Comparison of ENCODE assay signal across 16 mouse cellular contexts in the genomic region with DNA sequence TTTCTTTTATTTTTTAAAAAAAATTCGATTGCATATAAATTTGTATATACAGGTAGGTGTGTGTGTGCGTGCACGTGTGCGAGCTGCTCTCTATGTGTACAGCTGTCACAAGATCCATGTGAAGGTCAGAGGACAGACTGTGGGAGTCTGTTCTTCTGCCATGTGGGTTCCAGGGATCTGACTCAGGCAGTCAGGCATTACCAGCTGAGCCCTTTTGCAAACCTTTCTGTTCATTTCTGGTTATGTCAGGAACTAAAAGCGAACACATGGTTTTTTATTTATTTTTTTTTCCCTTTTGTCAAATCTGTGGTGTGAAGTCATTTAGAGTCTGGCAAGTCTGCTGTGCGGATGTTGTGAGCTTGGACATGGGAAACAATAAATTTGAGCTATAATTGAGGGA. TPM values are rescaled to one million over a fixed set of nuclear protein-coding genes. Genes with fewer than 3 reads are reported as not detected.
"Had no signal": no experiment of that assay in that cellular context is flagged by ENCODE, and none has a peak within 500 bp of the region (broad histone marks: within the 10 kb centered on the region; RNA-seq: fewer than 3 reads in every experiment).

No protein-coding gene starts in this region.

- DNase-seq: kidney, adult 8-10 months; kidney, postnatal 10 days; kidney, postnatal 36 days; left cerebral cortex, postnatal 4 days; liver, embryonic 13.5 days; lung, adult 2 months; lung, postnatal 14 days; lung, postnatal 4 days; midbrain, embryonic 14.5 days; thymus, adult 2 months; thymus, postnatal 14 days; thymus, postnatal 4 days had no signal

- H3K9ac ChIP-seq: kidney, embryonic 15.5 days; liver, embryonic 13.5 days had no signal

- H3K9me3 ChIP-seq: kidney, embryonic 15.5 days; liver, embryonic 13.5 days had no signal

- H3K36me3 ChIP-seq: kidney, embryonic 15.5 days; liver, embryonic 13.5 days had no signal

- H3K4me3 ChIP-seq: kidney, embryonic 15.5 days; liver, embryonic 13.5 days had no signal

- H3K4me2 ChIP-seq: kidney, embryonic 15.5 days; liver, embryonic 13.5 days; midbrain, embryonic 11.5 days had no signal

- H3K4me1 ChIP-seq: kidney, embryonic 15.5 days; liver, embryonic 13.5 days had no signal

- H3K27me3 ChIP-seq: liver, embryonic 13.5 days had no signal

- H3K27ac ChIP-seq: kidney, embryonic 15.5 days; liver, embryonic 13.5 days had no signal

RNA-seq across cellular contexts. Expression of gene Rnf182, which starts 6.7 kb away (rescaled TPM):
- polyA plus RNA-seq: liver, adult 2 months; liver, embryonic 16.5 days had no signal
